Mouse (Mus musculus) left cerebral cortex, adult 11 months (tissue): ENCODE measurements around the gene Thap3.
A peak's percentile ranks its signal among the peaks of the same experiment; 100 is the strongest.

ENCODE experiments used
- DNase-seq: peaks from one replicate; pipeline ENCODE4 v3.0.0; 2022; ENCODE audit warnings: low spot score

Gene Thap3

DNA sequence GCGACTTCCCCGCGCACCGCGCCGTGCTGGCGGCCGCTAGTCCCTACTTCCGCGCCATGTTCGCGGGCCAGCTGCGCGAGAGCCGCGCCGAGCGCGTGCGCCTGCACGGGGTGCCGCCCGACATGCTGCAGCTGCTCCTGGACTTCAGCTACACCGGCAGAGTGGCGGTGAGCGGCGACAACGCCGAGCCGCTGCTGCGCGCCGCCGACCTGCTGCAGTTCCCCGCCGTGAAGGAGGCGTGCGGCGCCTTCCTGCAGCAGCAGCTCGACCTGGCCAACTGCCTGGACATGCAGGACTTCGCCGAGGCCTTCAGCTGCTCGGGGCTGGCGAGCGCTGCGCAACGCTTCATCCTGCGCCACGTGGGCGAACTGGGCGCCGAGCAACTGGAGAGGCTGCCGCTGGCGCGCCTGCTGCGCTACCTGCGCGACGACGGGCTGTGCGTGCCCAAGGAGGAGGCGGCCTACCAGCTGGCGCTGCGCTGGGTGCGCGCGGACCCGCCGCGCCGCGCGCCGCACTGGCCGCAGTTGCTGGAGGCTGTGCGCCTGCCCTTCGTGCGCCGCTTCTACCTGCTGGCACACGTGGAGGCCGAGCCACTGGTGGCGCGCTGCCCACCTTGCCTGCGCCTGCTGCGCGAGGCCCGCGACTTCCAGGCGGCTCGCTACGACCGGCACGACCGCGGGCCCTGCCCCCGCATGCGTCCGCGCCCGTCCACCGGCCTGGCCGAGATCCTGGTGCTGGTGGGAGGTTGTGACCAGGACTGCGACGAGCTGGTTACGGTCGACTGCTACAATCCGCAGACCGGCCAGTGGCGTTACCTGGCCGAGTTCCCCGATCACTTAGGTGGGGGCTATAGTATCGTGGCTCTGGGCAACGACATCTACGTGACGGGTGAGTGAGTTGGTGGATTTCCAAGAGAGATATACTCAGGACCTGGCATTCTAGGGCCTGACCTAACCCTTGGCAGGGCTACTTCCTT is 20.6 kb upstream of the Thap3 start:
- DNase-seq: peak; percentile 75

GRCm38 (mm10) chr4:152008622-152009075 is 19.9 kb upstream of the Thap3 start, which contains the start of gene Klhl21:
TSS of gene Klhl21 (plus strand) at chr4:152008803.
- DNase-seq: peak; percentile 88

DNA sequence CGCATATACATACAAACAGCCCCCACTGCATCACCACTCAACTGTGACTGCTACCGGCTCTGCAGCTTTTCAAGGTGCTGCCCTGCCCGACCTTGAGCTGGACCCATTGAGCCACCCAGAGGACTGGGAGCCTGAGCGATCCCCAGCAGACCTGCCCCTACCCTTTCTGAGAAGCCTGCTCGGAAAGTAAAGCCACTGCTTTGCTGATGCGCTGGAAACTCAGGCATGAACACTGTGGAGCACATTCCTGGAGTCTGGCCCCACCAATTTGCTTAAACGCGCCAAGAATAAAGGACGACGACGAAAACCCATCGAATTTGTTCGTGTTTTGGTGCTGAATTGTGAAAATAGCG is 19.3 kb upstream of the Thap3 start:
- DNase-seq: no peak

GRCm38 (mm10) chr4:152007481-152008147 is 18.8 kb upstream of the Thap3 start:
- DNase-seq: no peak

DNA sequence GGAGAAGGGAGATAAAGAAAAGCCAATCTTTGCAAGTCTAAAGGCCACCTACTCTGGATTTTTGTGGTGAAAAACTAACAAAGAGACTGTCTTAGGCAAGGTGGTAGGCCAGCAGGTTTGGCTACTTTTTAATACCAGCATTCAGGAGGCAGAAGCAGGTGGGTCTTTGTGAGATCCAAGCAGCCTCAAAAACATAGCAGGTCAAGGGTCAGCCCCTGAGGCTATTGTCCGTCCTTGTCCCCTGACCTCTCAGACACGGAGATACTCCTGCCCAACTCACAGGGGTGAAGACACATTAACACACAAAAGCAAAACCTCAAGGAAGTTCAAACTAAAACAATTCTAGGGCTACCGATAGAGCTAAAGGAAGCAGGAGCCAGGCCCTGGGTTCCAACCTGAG is 18.0 kb upstream of the Thap3 start:
- DNase-seq: no peak

- no peak for DNase-seq
Observed at GRCm38 (mm10) chr4:152006137-152006536, 17.3 kb upstream of the Thap3 start.

GRCm38 (mm10) chr4:152002063-152002462 is 13.3 kb upstream of the Thap3 start:
- no peak for DNase-seq

DNA sequence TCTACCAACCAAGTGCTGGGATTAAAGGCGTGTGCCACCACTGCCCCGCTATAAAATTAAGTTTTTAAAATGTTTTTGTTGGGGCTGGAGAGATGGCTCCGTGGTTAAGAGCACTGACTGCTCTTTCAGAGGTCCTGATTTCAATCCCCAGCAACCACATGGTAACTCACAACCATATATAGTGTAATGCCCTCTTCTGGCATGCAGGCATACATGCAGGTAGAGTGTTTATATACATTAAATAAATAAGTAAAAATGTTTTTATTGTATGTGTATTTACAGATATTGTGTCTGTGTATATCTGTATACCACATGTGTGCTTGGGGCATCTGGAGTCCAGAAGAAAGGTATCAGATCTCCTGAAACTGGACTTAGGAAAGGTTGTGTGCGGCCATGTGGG is 12.5 kb upstream of the Thap3 start:
- DNase-seq: no peak

- no peak for DNase-seq
Observed at GRCm38 (mm10) chr4:152000906-152001305, 12.1 kb upstream of the Thap3 start.

- DNase-seq: no peak
Observed at GRCm38 (mm10) chr4:151999481-151999880, 10.7 kb upstream of the Thap3 start.

GRCm38 (mm10) chr4:151997701-151998100 is 8.9 kb upstream of the Thap3 start:
- DNase-seq: no peak

DNA sequence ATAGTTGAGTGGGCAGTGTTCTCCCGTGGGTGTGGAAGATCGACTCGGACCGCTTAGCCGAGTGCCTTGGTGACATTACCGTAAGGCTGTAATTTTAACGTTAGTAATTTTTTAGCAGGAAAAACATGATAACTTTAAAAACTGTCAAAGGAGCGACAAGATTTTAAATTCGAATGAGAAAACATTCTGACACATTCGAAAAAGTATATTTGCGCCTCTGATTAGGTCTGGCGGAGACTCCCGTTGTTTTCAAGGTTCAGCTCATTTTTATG is 8.1 kb upstream of the Thap3 start:
- no peak for DNase-seq

DNA sequence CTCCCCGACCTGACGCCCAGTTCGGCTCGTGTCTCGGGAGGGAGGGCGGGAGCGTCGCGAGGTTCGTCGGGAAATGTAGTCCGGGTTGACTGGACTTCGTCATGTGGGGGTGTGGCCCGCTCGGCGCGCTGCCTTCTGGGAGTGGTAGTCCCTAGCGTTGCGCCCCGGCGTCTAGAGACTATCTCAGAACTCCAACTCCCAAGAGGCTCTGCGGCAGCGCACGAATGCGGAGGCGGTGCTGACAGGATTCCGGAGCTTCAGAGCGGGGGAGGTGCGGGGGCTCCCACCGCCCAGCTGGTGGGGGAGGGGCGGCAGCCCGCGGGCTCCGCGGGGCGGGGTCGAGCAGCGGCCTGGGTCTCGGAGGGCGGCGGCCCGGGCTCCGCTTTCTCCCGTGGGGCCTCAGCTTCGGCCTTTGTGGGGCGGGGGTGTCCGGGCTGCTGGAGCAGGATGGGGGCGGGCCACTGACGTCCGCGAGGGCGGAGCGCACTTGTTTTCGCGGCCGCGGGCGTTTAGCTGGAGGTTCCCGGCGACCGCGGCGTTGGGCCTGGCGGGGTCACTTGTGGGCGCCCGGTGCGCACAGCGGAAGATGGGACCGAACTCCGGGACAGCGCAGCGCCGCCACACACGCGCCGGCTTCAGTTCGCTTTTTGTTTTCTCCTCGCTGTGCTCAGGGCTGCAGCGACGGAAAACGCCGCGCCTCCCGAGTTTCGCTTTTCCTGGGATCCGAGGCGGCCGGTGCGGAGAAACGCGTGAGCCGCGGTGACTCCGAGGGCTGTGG is 7.6 kb upstream of the Thap3 start, which contains the start of gene Phf13:
Phf13 (minus strand) TSS at position 86 of the 778 bp plus-strand sequence.
- DNase-seq: peak; percentile 99

GRCm38 (mm10) chr4:151995371-151996172 is 6.8 kb upstream of the Thap3 start:
- DNase-seq: no peak

GRCm38 (mm10) chr4:151994228-151995171 is 5.7 kb upstream of the Thap3 start:
- no peak for DNase-seq

DNA sequence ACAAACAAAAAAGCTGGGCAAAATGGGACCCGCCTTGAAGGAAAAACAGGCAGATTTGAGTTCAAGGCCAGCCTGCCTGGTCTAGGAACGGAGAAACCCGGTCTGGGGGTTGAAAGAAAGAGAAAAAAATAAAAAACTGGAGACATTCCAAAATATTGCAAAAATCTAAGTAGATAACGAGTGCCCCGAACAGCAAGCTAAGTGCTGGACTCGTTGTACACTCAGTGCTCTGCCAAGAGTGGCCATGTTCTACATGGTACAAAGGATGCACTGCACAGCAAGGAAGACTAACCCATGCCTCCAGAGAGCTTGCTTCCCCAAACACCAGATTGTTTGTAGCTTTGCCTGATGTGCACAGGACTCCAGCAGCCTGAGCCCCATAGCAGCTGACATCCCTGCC is 4.2 kb upstream of the Thap3 start:
- no peak for DNase-seq

DNA sequence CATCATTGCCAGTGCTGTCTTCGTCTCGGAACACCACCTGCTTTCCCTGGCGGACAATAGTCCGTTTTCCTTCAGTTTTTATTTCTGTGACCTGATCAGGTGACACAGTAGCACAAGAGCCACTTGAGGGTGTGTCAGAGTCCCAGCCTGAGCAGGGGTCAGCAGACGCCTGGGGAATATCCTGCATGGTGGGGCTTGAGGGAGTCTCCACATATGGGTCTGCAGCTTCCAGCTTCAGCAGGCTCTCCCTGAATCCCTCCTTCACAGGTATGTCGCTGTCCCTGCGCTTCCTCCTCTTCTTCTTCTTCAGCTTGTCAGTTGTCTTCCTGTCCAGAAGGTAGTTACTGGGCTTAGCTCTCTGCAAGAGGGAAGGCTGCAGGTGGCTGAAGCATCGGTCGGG is 3.3 kb upstream of the Thap3 start:
- DNase-seq: no peak

GRCm38 (mm10) chr4:151989110-151989488 is 302 bp upstream of the Thap3 start:
- no peak for DNase-seq

DNA sequence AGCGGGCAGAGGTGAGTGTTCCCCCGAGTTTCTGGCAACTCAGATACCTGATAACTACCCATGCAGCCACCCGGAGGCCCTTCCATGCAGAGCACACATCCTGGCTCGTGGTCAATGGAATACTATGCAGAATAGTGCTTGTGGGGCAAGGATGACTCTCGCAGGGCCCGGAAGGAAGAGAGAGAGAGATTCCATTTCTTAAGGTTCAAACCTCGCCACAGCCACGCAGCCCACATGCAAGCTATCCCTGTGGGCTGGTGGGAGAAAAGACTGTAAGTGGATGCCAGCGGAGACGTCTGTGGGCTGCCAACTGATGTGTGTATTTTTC is 819 bp downstream of the Thap3 start:
- DNase-seq: no peak

- no peak for DNase-seq
Observed at GRCm38 (mm10) chr4:151986650-151987049, 2.1 kb downstream of the Thap3 start.

- DNase-seq: no peak
Observed at GRCm38 (mm10) chr4:151985886-151986285, 2.9 kb downstream of the Thap3 start.
